Mouse (Mus musculus): Measurements from ENCODE around the gene Kpnb1. TPM values are rescaled to one million over a fixed set of nuclear protein-coding genes. Genes with fewer than 3 reads are reported as not detected.

Gene Kpnb1
- total RNA-seq, 2 experiments from 2014 or later = 86.3 to 94.8 TPM

- intact Hi-C loops (cut with DNase I) = no loop called here
- peak; percentile 98 for DNase-seq
Observed at GRCm38 (mm10) chr11:97186947-97187763, 526 bp downstream of the Kpnb1 start.

GRCm38 (mm10) chr11:97185704-97186614, 1.7 kb downstream of the Kpnb1 start:
- intact Hi-C loops (cut with DNase I) = no loop called here
- DNase-seq = no peak

GRCm38 (mm10) chr11:97184875-97185274, 2.8 kb downstream of the Kpnb1 start:
- intact Hi-C loops (cut with DNase I) = no loop called here
- DNase-seq = no peak

GRCm38 (mm10) chr11:97182446-97182845, 5.2 kb downstream of the Kpnb1 start:
- no peak for DNase-seq
- intact Hi-C loops (cut with DNase I) = no loop called here

GRCm38 (mm10) chr11:97181061-97181460, 6.6 kb downstream of the Kpnb1 start:
- intact Hi-C loops (cut with DNase I) = no loop called here

GRCm38 (mm10) chr11:97178198-97178597, 9.5 kb downstream of the Kpnb1 start:
- no peak for DNase-seq
- intact Hi-C loops (cut with DNase I) = loop anchor here (10.0 kb wide), 1 partner anchor 193 kb away; the partner anchor contains the start of gene Sp2

More at GRCm38 (mm10) chr11:97181061-97181460, 6.6 kb downstream of the Kpnb1 start:
- no peak for DNase-seq

GRCm38 (mm10) chr11:97176851-97177250, 10.8 kb downstream of the Kpnb1 start:
- intact Hi-C loops (cut with DNase I) = loop anchor here (2.0 to 10.0 kb wide), 2 partner anchors 104 to 192 kb away; partner anchors contain the start of gene Sp2
- peak; percentile 37 to 67 for DNase-seq

- DNase-seq = no peak
- intact Hi-C loops (cut with DNase I) = loop anchor here (2.0 to 10.0 kb wide), 2 partner anchors 77 to 191 kb away; partner anchors contain the start of gene Sp2
Observed at GRCm38 (mm10) chr11:97175499-97175898, 12.2 kb downstream of the Kpnb1 start.

GRCm38 (mm10) chr11:97160341-97160740, 27.3 kb downstream of the Kpnb1 start:
- intact Hi-C loops (cut with DNase I) = no loop called here
- DNase-seq = no peak

GRCm38 (mm10) chr11:97156999-97157398, 30.7 kb downstream of the Kpnb1 start:
- intact Hi-C loops (cut with DNase I) = no loop called here
- no peak for DNase-seq

GRCm38 (mm10) chr11:97152662-97153287, 34.9 kb downstream of the Kpnb1 start:
- DNase-seq = no peak
- intact Hi-C loops (cut with DNase I) = no loop called here

- intact Hi-C loops (cut with DNase I) = no loop called here
- DNase-seq = peak; percentile 46 to 70
Observed at GRCm38 (mm10) chr11:97152023-97152426, 35.7 kb downstream of the Kpnb1 start.

- intact Hi-C loops (cut with DNase I) = no loop called here
- peak; percentile 47 to 65 for DNase-seq
Observed at GRCm38 (mm10) chr11:97151343-97151801, 36.3 kb downstream of the Kpnb1 start, which contains the start of gene Tbkbp1. Tbkbp1 (minus strand) TSS chr11:97151495.

- intact Hi-C loops (cut with DNase I) = no loop called here
- peak; percentile 64 for DNase-seq
Observed at GRCm38 (mm10) chr11:97150411-97151330, 37.0 kb downstream of the Kpnb1 start.

- DNase-seq = peak; percentile 83 to 88
- intact Hi-C loops (cut with DNase I) = loop anchor here (2.0 kb wide), 1 partner anchor 49 kb away; no protein-coding TSS in a partner anchor
Observed at GRCm38 (mm10) chr11:97149995-97150410, 37.7 kb downstream of the Kpnb1 start.

- intact Hi-C loops (cut with DNase I) = loop anchor here (2.0 kb wide), 1 partner anchor 48 kb away; no protein-coding TSS in a partner anchor
- DNase-seq = no peak
Observed at GRCm38 (mm10) chr11:97149026-97149425, 38.7 kb downstream of the Kpnb1 start.

GRCm38 (mm10) chr11:97148591-97148990, 39.1 kb downstream of the Kpnb1 start:
- no peak for DNase-seq
- intact Hi-C loops (cut with DNase I) = loop anchor here (2.0 kb wide), 1 partner anchor 48 kb away; no protein-coding TSS in a partner anchor

GRCm38 (mm10) chr11:97147333-97147732, 40.3 kb downstream of the Kpnb1 start:
- no peak for DNase-seq
- intact Hi-C loops (cut with DNase I) = loop anchor here (2.0 kb wide), 1 partner anchor 75 kb away; no protein-coding TSS in a partner anchor

- intact Hi-C loops (cut with DNase I) = loop anchor here (2.0 kb wide), 1 partner anchor 74 kb away; no protein-coding TSS in a partner anchor
Observed at GRCm38 (mm10) chr11:97146724-97147123, 41.0 kb downstream of the Kpnb1 start.

More at GRCm38 (mm10) chr11:97146724-97147123, 41.0 kb downstream of the Kpnb1 start:
- peak; percentile 74 to 85 for DNase-seq
